Mouse (Mus musculus) MEL (cell line): ENCODE measurements at regions not wholly inside any gene's neighbourhood (a gene's known extent, or its start where the extent isn't known, plus 50 kb on each side); places are given as distances from the start of the nearest gene placed in this dataset.

Experiments
- DNase-seq: peaks from one replicate; pipeline ENCODE4 v3.0.0; 2011; ENCODE audit warnings: low read depth, low spot score
- H3K27ac ChIP-seq: 2 replicates; pipeline ENCODE4 v1.5.1; 2012; ENCODE audit warnings: low read depth, mild to moderate bottlenecking, control low read depth, low read length, moderate library complexity; ENCODE audit not compliant: control insufficient read depth
- H3K27me3 ChIP-seq, 2 experiments: fragments of 150-350 bp in 1 of 2; sonication (generic) in 1 of 2; 2 replicates each; pipeline ENCODE4 v1.6.1; 2012; ENCODE audit warnings: low read length in 2 of 2, mild to moderate bottlenecking in 2 of 2, improper control_type of control experiment in 1 of 2, moderate library complexity in 1 of 2; ENCODE audit not compliant: insufficient read depth in 2 of 2, control insufficient read depth in 1 of 2
- H3K36me3 ChIP-seq, 2 experiments: 2 replicates each; pipeline ENCODE4 v1.6.1; 2012 to 2014; ENCODE audit warnings: low read length in 2 of 2, improper control_type of control experiment in 1 of 2, inconsistent platforms in 1 of 2, mild to moderate bottlenecking in 1 of 2; ENCODE audit not compliant: insufficient read depth in 2 of 2, control insufficient read depth in 1 of 2
- H3K4me1 ChIP-seq, 2 experiments: fragments of 150-350 bp in 1 of 2; sonication (generic) in 1 of 2; 2 replicates each; pipeline ENCODE4 v1.6.1; 2012; ENCODE audit warnings: low read length in 2 of 2, improper control_type of control experiment in 1 of 2, mild to moderate bottlenecking in 1 of 2; ENCODE audit not compliant: insufficient read depth in 2 of 2, control insufficient read depth in 1 of 2
- H3K4me3 ChIP-seq, 2 experiments: fragments of 150-350 bp in 1 of 2; sonication (generic) in 1 of 2; 2 replicates each; pipeline ENCODE4 v1.5.1; 2012; ENCODE audit warnings: low read depth in 2 of 2, low read length in 2 of 2, mild to moderate bottlenecking in 2 of 2, moderate library complexity in 2 of 2, control low read depth in 1 of 2, improper control_type of control experiment in 1 of 2; ENCODE audit not compliant: control insufficient read depth in 1 of 2, insufficient read depth in 1 of 2
- H3K79me2 ChIP-seq: 2 replicates; pipeline ENCODE4 v1.6.1; 2012; ENCODE audit warnings: mild to moderate bottlenecking, low read length, moderate library complexity; ENCODE audit not compliant: control insufficient read depth, poor library complexity, insufficient read depth
- H3K9ac ChIP-seq: 2 replicates; pipeline ENCODE4 v1.6.1; 2012; ENCODE audit warnings: low read depth, mild to moderate bottlenecking, control low read depth, low read length, moderate library complexity; ENCODE audit not compliant: control insufficient read depth, poor library complexity, severe bottlenecking
- H3K9me3 ChIP-seq: fragments of 150-350 bp; sonication (generic); replicated peaks from 2 replicates; pipeline ENCODE4 v1.6.1; 2012; ENCODE audit warnings: mild to moderate bottlenecking, low read length, improper control_type of control experiment, moderate library complexity; ENCODE audit not compliant: insufficient read depth
- E2F4 ChIP-seq: IDR thresholded peaks from 2 replicates; pipeline ENCODE4 v1.6.1; 2011; ENCODE audit warnings: low read depth, low read length, improper control_type of control experiment, borderline replicate concordance
- ELF1 ChIP-seq: IDR thresholded peaks from 2 replicates; pipeline ENCODE4 v1.6.1; 2014; ENCODE audit warnings: low read depth, mild to moderate bottlenecking, inconsistent platforms, low read length, improper control_type of control experiment, moderate library complexity
- EP300 ChIP-seq, 2 experiments: IDR thresholded peaks; 2 replicates each; pipeline ENCODE4 v1.6.1; 2011; ENCODE audit warnings: improper control_type of control experiment in 2 of 2, low read length in 2 of 2, low read depth in 1 of 2, mild to moderate bottlenecking in 1 of 2
- GABPA ChIP-seq: IDR thresholded peaks from 2 replicates; pipeline ENCODE4 v1.6.1; 2012; ENCODE audit warnings: low read depth, mild to moderate bottlenecking, inconsistent platforms, low read length, improper control_type of control experiment, moderate library complexity
- GATA1 ChIP-seq: IDR thresholded peaks from 2 replicates; pipeline ENCODE4 v1.6.1; 2011; ENCODE audit warnings: low read depth, low read length, improper control_type of control experiment
- HCFC1 ChIP-seq: IDR thresholded peaks from 2 replicates; pipeline ENCODE4 v1.6.1; 2012; ENCODE audit warnings: low read depth, mild to moderate bottlenecking, inconsistent platforms, low read length, improper control_type of control experiment, moderate library complexity
- KAT2A ChIP-seq: conservative IDR thresholded peaks from 2 replicates; pipeline ENCODE4 v1.6.1; 2012; ENCODE audit warnings: low read depth, low read length, improper control_type of control experiment, inconsistent platforms
- MAFK ChIP-seq: IDR thresholded peaks from 2 replicates; pipeline ENCODE4 v1.6.1; 2011; ENCODE audit warnings: low read depth, mild to moderate bottlenecking, low read length, improper control_type of control experiment, borderline replicate concordance
- MAZ ChIP-seq: IDR thresholded peaks from 2 replicates; pipeline ENCODE4 v1.6.1; 2012; ENCODE audit warnings: low read depth, mild to moderate bottlenecking, inconsistent platforms, low read length, improper control_type of control experiment
- MEF2A ChIP-seq: IDR thresholded peaks from 2 replicates; pipeline ENCODE4 v1.6.1; 2014; ENCODE audit warnings: low read depth, mild to moderate bottlenecking, inconsistent platforms, low read length, improper control_type of control experiment; ENCODE audit not compliant: poor library complexity, insufficient replicate concordance, severe bottlenecking; ENCODE audit errors: extremely low read depth
- MYC ChIP-seq: IDR thresholded peaks from 2 replicates; pipeline ENCODE4 v1.6.1; 2011; ENCODE audit warnings: low read depth, mild to moderate bottlenecking, low read length, improper control_type of control experiment, moderate library complexity
- POLR2A ChIP-seq, 2 experiments: IDR thresholded peaks; 2 replicates each; pipeline ENCODE4 v1.6.1; 2011 to 2012; ENCODE audit warnings: low read length in 2 of 2, mild to moderate bottlenecking in 2 of 2, control low read depth in 1 of 2, improper control_type of control experiment in 1 of 2, low read depth in 1 of 2, moderate library complexity in 1 of 2; ENCODE audit not compliant: control insufficient read depth in 1 of 2, insufficient read depth in 1 of 2, poor library complexity in 1 of 2
- RAD21 ChIP-seq: IDR thresholded peaks from 2 replicates; pipeline ENCODE4 v1.6.1; 2011; ENCODE audit warnings: mild to moderate bottlenecking, low read depth, low read length, improper control_type of control experiment
- USF1 ChIP-seq: IDR thresholded peaks from 2 replicates; pipeline ENCODE4 v1.6.1; 2014; ENCODE audit warnings: low read depth, mild to moderate bottlenecking, inconsistent platforms, low read length, improper control_type of control experiment, moderate library complexity
- ZC3H11A ChIP-seq: IDR thresholded peaks from 2 replicates; pipeline ENCODE4 v1.6.1; 2012; ENCODE audit warnings: low read depth, mild to moderate bottlenecking, inconsistent platforms, low read length, improper control_type of control experiment
- ZNF384 ChIP-seq: IDR thresholded peaks from 2 replicates; pipeline ENCODE4 v1.6.1; 2012; ENCODE audit warnings: low read depth, mild to moderate bottlenecking, inconsistent platforms, low read length, improper control_type of control experiment

DNA sequence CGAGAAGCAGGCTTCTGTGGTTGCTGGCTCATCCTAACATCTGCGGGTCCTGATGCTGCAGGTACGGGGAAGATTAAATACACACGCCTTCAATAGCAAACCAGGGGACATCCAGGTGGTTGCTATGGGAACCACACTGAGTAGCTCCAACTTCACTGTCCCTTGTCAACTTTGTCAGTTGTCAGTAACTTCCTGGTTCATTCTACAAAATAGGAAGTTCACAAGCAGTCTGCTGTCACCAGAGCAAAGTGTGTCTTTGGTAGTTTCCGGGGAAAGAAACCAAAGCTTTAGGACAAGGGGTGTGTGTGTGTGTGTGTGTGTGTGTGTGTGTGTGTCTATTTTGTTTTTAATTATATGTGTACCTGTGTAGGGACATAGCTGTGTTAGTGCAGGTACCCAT lies 80.5 kb upstream of the Card11 start:
- DNase-seq, result no peak
- no peaks in the 10 kb centered on the region for H3K27me3 ChIP-seq
- no peak overlapping the region for H3K9ac ChIP-seq
- H3K4me3 ChIP-seq, result no peak overlapping the region
- no peaks in the 10 kb centered on the region for H3K9me3 ChIP-seq
- no peaks in the 10 kb centered on the region for H3K4me1 ChIP-seq
- no peaks in the 10 kb centered on the region for H3K79me2 ChIP-seq
- no peak overlapping the region for H3K27ac ChIP-seq
- no peaks in the 10 kb centered on the region for H3K36me3 ChIP-seq
- no peak for TF ChIP-seq MYC
- TF ChIP-seq EP300 (IDR thresholded peaks at IDR 0.05; ENCODE audit: low read depth in 1 of 2, low read length in 2 of 2), result no peak
- TF ChIP-seq ZC3H11A, result no peak
- no peak for TF ChIP-seq E2F4
- no peak for TF ChIP-seq MAZ
- no peak for TF ChIP-seq ZNF384
- no peak for TF ChIP-seq MEF2A
- no peak for TF ChIP-seq USF1
- TF ChIP-seq ELF1, result no peak
- no peak for TF ChIP-seq GATA1
- no peak for TF ChIP-seq HCFC1
- TF ChIP-seq POLR2A (IDR thresholded peaks at IDR 0.05; ENCODE audit: control insufficient read depth in 1 of 2, insufficient read depth in 1 of 2, low read depth in 1 of 2, low read length in 2 of 2, poor library complexity in 1 of 2), result no peak
- no peak for TF ChIP-seq RAD21
- TF ChIP-seq MAFK, result no peak

GRCm38 (mm10) chr5:141084056-141084730 lies 83.8 kb upstream of the Card11 start:
- Histone ChIP-seq H3K27ac (no peak overlapping the region), H3K27me3 (no peaks in the 10 kb centered on the region), H3K4me3 (no peak overlapping the region), H3K9ac (no peak overlapping the region), H3K4me1 (no peaks in the 10 kb centered on the region), H3K36me3 (no peaks in the 10 kb centered on the region), H3K9me3 (no peaks in the 10 kb centered on the region), H3K79me2 (no peaks in the 10 kb centered on the region)
- no peak for TF ChIP-seq GABPA
- no peak for TF ChIP-seq KAT2A
- DNase-seq, result no peak
